Mouse (Mus musculus): Measurements from ENCODE around the gene Hspb2. TPM values are rescaled to one million over a fixed set of nuclear protein-coding genes. Genes with fewer than 3 reads are reported as not detected.

Hspb2 gene
- polyA plus RNA-seq, 1 experiment = 5.4 TPM

- WGBS = 73% methylated on average over 12 of the region's 12 CpGs
These were observed 31.1 kb downstream of the Hspb2 start for GRCm38 (mm10) chr9:50721061-50721460.

GRCm38 (mm10) chr9:50718878-50719277, 33.3 kb downstream of the Hspb2 start:
- WGBS = 80% methylated on average over 4 of the region's 4 CpGs
- TF ChIP-seq POLR2A (IDR thresholded peaks at IDR 0.05; ENCODE audit: low read depth, low read length) = no peak
- TF ChIP-seq CTCF (IDR thresholded peaks at IDR 0.05; ENCODE audit: extremely low read depth, insufficient read depth, insufficient read length, insufficient replicate concordance) = no peak
- no peaks in the 10 kb centered on the region for H3K36me3 ChIP-seq (ENCODE audit: control insufficient read depth, insufficient read depth, low read length)
- H3K27me3 ChIP-seq (ENCODE audit: control insufficient read depth, insufficient read depth, low read length) = no peaks in the 10 kb centered on the region
- no peak overlapping the region for H3K4me3 ChIP-seq (ENCODE audit: extremely low read depth, insufficient read depth, insufficient read length)
- no peak overlapping the region for H3K27ac ChIP-seq (ENCODE audit: insufficient read depth, low read length)
- H3K4me1 ChIP-seq (ENCODE audit: control insufficient read depth, insufficient read depth, insufficient read length) = no peaks in the 10 kb centered on the region
- no peak for DNase-seq (ENCODE audit: low read depth in 1 of 2, low spot score in 2 of 2)

More at GRCm38 (mm10) chr9:50721061-50721460, 31.1 kb downstream of the Hspb2 start:
- no peak for TF ChIP-seq POLR2A (IDR thresholded peaks at IDR 0.05; ENCODE audit: low read depth, low read length)
- Histone ChIP-seq H3K4me1 (ENCODE audit: control insufficient read depth, insufficient read depth, insufficient read length) (no peaks in the 10 kb centered on the region), H3K27ac (ENCODE audit: insufficient read depth, low read length) (no peak overlapping the region), H3K27me3 (ENCODE audit: control insufficient read depth, insufficient read depth, low read length) (no peaks in the 10 kb centered on the region), H3K36me3 (ENCODE audit: control insufficient read depth, insufficient read depth, low read length) (no peaks in the 10 kb centered on the region), H3K4me3 (ENCODE audit: extremely low read depth, insufficient read depth, insufficient read length) (no peak overlapping the region)
- no peak for DNase-seq (ENCODE audit: low read depth in 1 of 2, low spot score in 2 of 2)

DNA sequence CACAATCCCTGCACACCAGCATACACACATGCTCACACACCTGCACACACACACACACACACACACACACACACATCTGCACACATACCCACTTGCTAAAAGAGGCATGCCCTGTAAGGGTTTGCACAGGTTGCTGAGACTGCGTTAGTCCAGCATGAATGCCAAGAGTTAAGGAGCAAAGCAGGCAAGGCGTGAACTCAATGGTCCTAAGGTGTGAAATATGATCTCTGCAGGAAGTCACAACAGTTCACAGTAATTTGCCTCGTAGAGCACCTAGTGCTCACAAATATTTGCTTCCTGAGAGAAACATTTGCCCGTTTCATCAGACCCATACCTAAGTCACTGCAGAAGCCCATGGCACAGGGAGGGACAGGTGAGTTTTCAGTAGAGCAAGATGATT, 38.0 kb downstream of the Hspb2 start:
- H3K27ac ChIP-seq (ENCODE audit: insufficient read depth, low read length) = no peak overlapping the region
- no peak for TF ChIP-seq POLR2A (IDR thresholded peaks at IDR 0.05; ENCODE audit: low read depth, low read length)
- no peak for TF ChIP-seq CTCF (IDR thresholded peaks at IDR 0.05; ENCODE audit: extremely low read depth, insufficient read depth, insufficient read length, insufficient replicate concordance)
- no peak overlapping the region for H3K4me3 ChIP-seq (ENCODE audit: extremely low read depth, insufficient read depth, insufficient read length)
- WGBS = 43% methylated on average over 4 of the region's 4 CpGs
- no peaks in the 10 kb centered on the region for H3K36me3 ChIP-seq (ENCODE audit: control insufficient read depth, insufficient read depth, low read length)
- H3K4me1 ChIP-seq (ENCODE audit: control insufficient read depth, insufficient read depth, insufficient read length) = no peaks in the 10 kb centered on the region
- DNase-seq (ENCODE audit: low read depth in 1 of 2, low spot score in 2 of 2) = no peak
- no peaks in the 10 kb centered on the region for H3K27me3 ChIP-seq (ENCODE audit: control insufficient read depth, insufficient read depth, low read length)

GRCm38 (mm10) chr9:50711337-50711736, 40.8 kb downstream of the Hspb2 start:
- H3K4me3 ChIP-seq (ENCODE audit: extremely low read depth, insufficient read depth, insufficient read length) = no peak overlapping the region
- 58% methylated on average over 4 of the region's 4 CpGs for WGBS
- no peak for TF ChIP-seq CTCF (IDR thresholded peaks at IDR 0.05; ENCODE audit: extremely low read depth, insufficient read depth, insufficient read length, insufficient replicate concordance)
- TF ChIP-seq POLR2A (IDR thresholded peaks at IDR 0.05; ENCODE audit: low read depth, low read length) = no peak
- no peak overlapping the region for H3K27ac ChIP-seq (ENCODE audit: insufficient read depth, low read length)
- H3K36me3 ChIP-seq (ENCODE audit: control insufficient read depth, insufficient read depth, low read length) = no peaks in the 10 kb centered on the region
- no peak for DNase-seq (ENCODE audit: low read depth in 1 of 2, low spot score in 2 of 2)
- no peaks in the 10 kb centered on the region for H3K4me1 ChIP-seq (ENCODE audit: control insufficient read depth, insufficient read depth, insufficient read length)
- H3K27me3 ChIP-seq (ENCODE audit: control insufficient read depth, insufficient read depth, low read length) = no peaks in the 10 kb centered on the region

GRCm38 (mm10) chr9:50709108-50709507, 43.0 kb downstream of the Hspb2 start:
- Histone ChIP-seq H3K27ac (ENCODE audit: insufficient read depth, low read length) (no peak overlapping the region), H3K4me1 (ENCODE audit: control insufficient read depth, insufficient read depth, insufficient read length) (no peaks in the 10 kb centered on the region), H3K4me3 (ENCODE audit: extremely low read depth, insufficient read depth, insufficient read length) (no peak overlapping the region), H3K27me3 (ENCODE audit: control insufficient read depth, insufficient read depth, low read length) (no peaks in the 10 kb centered on the region), H3K36me3 (ENCODE audit: control insufficient read depth, insufficient read depth, low read length) (no peaks in the 10 kb centered on the region)
- WGBS = 44% methylated on average over 2 of the region's 2 CpGs
- TF ChIP-seq POLR2A (IDR thresholded peaks at IDR 0.05; ENCODE audit: low read depth, low read length) (no peak), CTCF (IDR thresholded peaks at IDR 0.05; ENCODE audit: extremely low read depth, insufficient read depth, insufficient read length, insufficient replicate concordance) (no peak)
- DNase-seq (ENCODE audit: low read depth in 1 of 2, low spot score in 2 of 2) = no peak

DNA sequence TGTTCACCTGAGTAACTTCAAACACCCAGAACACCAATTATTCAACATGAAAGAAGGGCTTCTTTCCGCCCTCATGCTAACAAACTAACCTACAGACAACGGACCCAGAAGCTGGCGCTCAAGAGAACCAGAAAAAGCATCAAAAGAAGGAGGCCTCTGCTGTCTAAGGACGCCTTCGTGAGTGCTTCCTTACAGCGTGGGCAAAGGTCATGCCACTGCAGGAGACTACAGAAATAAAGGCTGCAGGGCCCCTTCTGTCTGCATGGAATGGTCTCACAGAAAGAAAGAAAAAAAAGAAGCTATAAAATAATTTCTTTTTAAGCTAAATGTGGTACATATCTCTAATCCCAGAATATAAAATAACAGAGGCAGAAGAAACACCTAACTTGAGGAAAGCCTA, 47.2 kb downstream of the Hspb2 start:
- no peak for TF ChIP-seq CTCF (IDR thresholded peaks at IDR 0.05; ENCODE audit: extremely low read depth, insufficient read depth, insufficient read length, insufficient replicate concordance)
- TF ChIP-seq POLR2A (IDR thresholded peaks at IDR 0.05; ENCODE audit: low read depth, low read length) = no peak
- no peaks in the 10 kb centered on the region for H3K4me1 ChIP-seq (ENCODE audit: control insufficient read depth, insufficient read depth, insufficient read length)
- no peak overlapping the region for H3K27ac ChIP-seq (ENCODE audit: insufficient read depth, low read length)
- no peaks in the 10 kb centered on the region for H3K36me3 ChIP-seq (ENCODE audit: control insufficient read depth, insufficient read depth, low read length)
- no peak overlapping the region for H3K4me3 ChIP-seq (ENCODE audit: extremely low read depth, insufficient read depth, insufficient read length)
- peaks cover 2% of the 10 kb centered on the region; the same call in 1 of the 2 replicates for H3K27me3 ChIP-seq (ENCODE audit: control insufficient read depth, insufficient read depth, low read length)
- no peak for DNase-seq (ENCODE audit: low read depth in 1 of 2, low spot score in 2 of 2)
- 88% methylated on average over 6 of the region's 6 CpGs for WGBS

Other genes with a start within 250 kb of the Hspb2 start
- 27.8 and 56.4 TPM in 2 replicates for gene Pts, start 223.6 kb downstream of the Hspb2 start, polyA plus RNA-seq (2012; rRNA removed)
- 10.7 and 12.6 TPM in 2 replicates for gene Il18, start 197.5 kb downstream of the Hspb2 start, polyA plus RNA-seq (2012; rRNA removed)
- 0.54 and 0.62 TPM in 2 replicates for gene Bco2, start 197.2 kb downstream of the Hspb2 start, polyA plus RNA-seq (2012; rRNA removed)
- gene Tex12, start 191.0 kb downstream of the Hspb2 start, polyA plus RNA-seq (2012; rRNA removed) = not detected in 2 replicates
- gene Sdhd, start 148.5 kb downstream of the Hspb2 start, polyA plus RNA-seq (2012; rRNA removed) = 70.6 and 73.2 TPM in 2 replicates
- 39.0 and 67.3 TPM in 2 replicates for gene Timm8b, start 148.4 kb downstream of the Hspb2 start, polyA plus RNA-seq (2012; rRNA removed)
- 0.07 and 0.18 TPM in 2 replicates for gene Pih1d2, start 135.0 kb downstream of the Hspb2 start, polyA plus RNA-seq (2012; rRNA removed)
- gene Nkapd1, start 134.9 kb downstream of the Hspb2 start, polyA plus RNA-seq (2012; rRNA removed) = 4.0 and 4.4 TPM in 2 replicates
- gene Dlat, start 92.6 kb downstream of the Hspb2 start, polyA plus RNA-seq (2012; rRNA removed) = 4.9 and 5.2 TPM in 2 replicates
- gene Dixdc1, start 12.8 kb downstream of the Hspb2 start, polyA plus RNA-seq (2012; rRNA removed) = 0.35 and 0.73 TPM in 2 replicates
- 0.71 and 0.94 TPM in 2 replicates for gene 2310030G06Rik, start 5.8 kb downstream of the Hspb2 start, polyA plus RNA-seq (2012; rRNA removed)
- 13.5 and 19.8 TPM in 2 replicates for gene Cryab, start 1.0 kb downstream of the Hspb2 start, polyA plus RNA-seq (2012; rRNA removed)
- 2.6 and 3.2 TPM in 2 replicates for gene Fdxacb1, start 15.9 kb upstream of the Hspb2 start, polyA plus RNA-seq (2012; rRNA removed)
- gene Alg9, start 22.7 kb upstream of the Hspb2 start, polyA plus RNA-seq (2012; rRNA removed) = 10.4 and 12.3 TPM in 2 replicates
- gene 1110032A03Rik, start 23.2 kb upstream of the Hspb2 start, polyA plus RNA-seq (2012; rRNA removed) = 9.2 and 10.5 TPM in 2 replicates
- gene Ppp2r1b, start 92.9 kb upstream of the Hspb2 start, polyA plus RNA-seq (2012; rRNA removed) = 8.6 and 10.2 TPM in 2 replicates